Mouse (Mus musculus): Measurements from ENCODE around the gene Macf1.

GRCm38 (mm10) chr4:123621732-123622131 is 62.4 kb downstream of the Macf1 start:
- no peak for TF ChIP-seq CTCF (IDR thresholded peaks at IDR 0.05; ENCODE audit: low read depth, low read length)
- no peak for TF ChIP-seq POLR2A (IDR thresholded peaks at IDR 0.05; ENCODE audit: insufficient read depth, low read length)

Measured in ES-Bruce4 (cell line).